Mouse (Mus musculus) thymus, adult 2 months (tissue): ENCODE data around the gene Abl1.

Source experiments
- CTCF ChIP-seq: fragments of 200-500 bp; IDR thresholded peaks from 2 replicates; pipeline ENCODE4 v1.5.1; 2012; ENCODE audit warnings: mild to moderate bottlenecking, control low read depth, low read length, moderate library complexity, borderline replicate concordance; ENCODE audit not compliant: control insufficient read depth, poor library complexity, insufficient read depth; ENCODE audit errors: extremely low read depth
- POLR2A ChIP-seq: fragments of 200-500 bp; IDR thresholded peaks from 2 replicates; pipeline ENCODE4 v1.6.1; 2012; ENCODE audit warnings: mild to moderate bottlenecking, low read length, control low read depth, moderate library complexity; ENCODE audit not compliant: control insufficient read depth, poor library complexity, insufficient read depth; ENCODE audit errors: extremely low read depth

DNA sequence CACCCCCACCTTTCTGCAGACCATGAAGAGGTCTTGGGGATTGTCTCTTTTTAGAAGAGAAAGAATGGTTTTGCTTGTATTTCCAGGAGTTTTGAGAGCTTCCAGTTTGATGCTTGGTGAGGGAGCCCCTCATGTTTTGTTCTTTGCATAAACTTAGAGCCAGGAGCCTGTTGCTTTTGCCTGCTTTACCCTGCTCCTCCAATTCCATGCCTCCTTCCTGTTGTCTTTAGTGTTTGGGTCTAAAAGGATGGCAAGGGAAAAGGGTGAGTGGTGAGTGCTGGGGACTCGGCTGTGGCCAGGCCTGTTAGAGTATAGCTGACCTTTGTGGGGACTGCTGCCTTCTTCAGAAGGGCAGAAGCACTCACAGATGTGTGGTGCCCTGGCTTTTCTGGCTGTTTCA, 72.3 kb downstream of the Abl1 start:
- no peak for TF ChIP-seq POLR2A
- no peak for TF ChIP-seq CTCF
